Mouse (Mus musculus): ENCODE measurements around the gene Mus81.
A peak's percentile ranks its signal among the peaks of the same experiment; 100 is the strongest.

Mus81 gene

GRCm38 (mm10) chr19:5487768-5488550 is at the start of gene Mus81:
Gene Mus81 (minus strand): TSS chr19:5488402.
- peak; percentile 97 for DNase-seq (ENCODE audit: low spot score in 2 of 2)

GRCm38 (mm10) chr19:5532520-5532919 is 44.3 kb upstream of the Mus81 start:
- no peak for DNase-seq (ENCODE audit: low spot score in 2 of 2)

- DNase-seq (ENCODE audit: low spot score in 2 of 2): no peak
Observed at GRCm38 (mm10) chr19:5530138-5530524, 41.9 kb upstream of the Mus81 start.

GRCm38 (mm10) chr19:5529325-5530137 is 41.3 kb upstream of the Mus81 start:
- DNase-seq (ENCODE audit: low spot score in 2 of 2): peak; percentile 93 to 94

- DNase-seq (ENCODE audit: low spot score in 2 of 2): no peak
Observed at GRCm38 (mm10) chr19:5525204-5525603, 37.0 kb upstream of the Mus81 start.

- no peak for DNase-seq (ENCODE audit: low spot score in 2 of 2)
Observed at GRCm38 (mm10) chr19:5518721-5519120, 30.5 kb upstream of the Mus81 start.

GRCm38 (mm10) chr19:5516906-5517505 is 28.8 kb upstream of the Mus81 start:
- no peak for DNase-seq (ENCODE audit: low spot score in 2 of 2)

- no peak for DNase-seq (ENCODE audit: low spot score in 2 of 2)
Observed at GRCm38 (mm10) chr19:5515840-5516777, 27.9 kb upstream of the Mus81 start.

- no peak for DNase-seq (ENCODE audit: low spot score in 2 of 2)
Observed at GRCm38 (mm10) chr19:5513005-5513349, 24.8 kb upstream of the Mus81 start.

- DNase-seq (ENCODE audit: low spot score in 2 of 2): peak; percentile 21 to 32
Observed at GRCm38 (mm10) chr19:5512091-5513004, 24.1 kb upstream of the Mus81 start.

- DNase-seq (ENCODE audit: low spot score in 2 of 2): no peak
Observed at GRCm38 (mm10) chr19:5511074-5511632, 23.0 kb upstream of the Mus81 start.

GRCm38 (mm10) chr19:5510031-5511026 is 22.1 kb upstream of the Mus81 start, which contains the start of gene Snx32:
Gene Snx32 (minus strand): TSS chr19:5510538.
- peak; percentile 96 to 97 for DNase-seq (ENCODE audit: low spot score in 2 of 2)

GRCm38 (mm10) chr19:5503687-5504086 is 15.5 kb upstream of the Mus81 start, which contains the start of gene 1700020D05Rik:
Gene 1700020D05Rik (minus strand): TSS chr19:5503787.
- no peak for DNase-seq (ENCODE audit: low spot score in 2 of 2)

- DNase-seq (ENCODE audit: low spot score in 2 of 2): no peak
Observed at GRCm38 (mm10) chr19:5500330-5500875, 12.2 kb upstream of the Mus81 start.

- no peak for DNase-seq (ENCODE audit: low spot score in 2 of 2)
Observed at GRCm38 (mm10) chr19:5496052-5496370, 7.8 kb upstream of the Mus81 start.

GRCm38 (mm10) chr19:5495353-5496051 is 7.3 kb upstream of the Mus81 start:
- no peak for DNase-seq (ENCODE audit: low spot score in 2 of 2)

GRCm38 (mm10) chr19:5494314-5494713 is 6.1 kb upstream of the Mus81 start:
- no peak for DNase-seq (ENCODE audit: low spot score in 2 of 2)

GRCm38 (mm10) chr19:5493301-5493721 is 5.1 kb upstream of the Mus81 start:
- DNase-seq (ENCODE audit: low spot score in 2 of 2): peak in 1 of 2 experiments; percentile 26
